Mouse (Mus musculus): ENCODE results near the gene 4430402I18Rik. TPM values are rescaled to one million over a fixed set of nuclear protein-coding genes. Genes with fewer than 3 reads are reported as not detected.
"Not testable (repeated sequence)": the region's sequence is repeated elsewhere in the genome, so short reads cannot be mapped to it uniquely, and the experiment has no call there.

Gene 4430402I18Rik
- 0.12 TPM in 1 of 2 replicates, not detected in the other for total RNA-seq (2015)
- 0.21 TPM in 1 of 2 replicates, not detected in the other for total RNA-seq (2017)

DNA sequence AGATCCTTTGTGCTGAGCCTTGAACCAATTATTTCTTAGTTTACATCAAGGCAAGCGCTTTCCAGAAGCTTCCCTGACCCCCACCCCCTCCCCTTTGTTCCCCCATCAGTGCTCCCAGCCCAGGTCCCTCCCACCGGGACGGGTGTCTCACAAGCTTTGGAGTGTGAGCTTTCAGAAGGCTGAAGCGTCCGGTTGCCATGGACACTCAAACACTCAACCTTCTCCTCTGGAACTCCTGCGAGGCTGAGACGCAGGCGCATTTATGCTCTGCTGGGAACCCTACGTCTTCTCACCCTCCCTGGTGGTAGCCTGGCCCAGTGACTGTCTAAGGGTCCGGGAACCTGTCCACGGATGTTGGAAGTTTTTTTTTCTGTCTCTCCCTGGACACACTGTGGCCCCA lies at the start of gene 4430402I18Rik:
Gene 4430402I18Rik (minus strand): TSS at position 149 of the 400 bp plus-strand sequence.
- no peak for ATAC-seq (replicated peaks; ENCODE audit: poor library complexity)

DNA sequence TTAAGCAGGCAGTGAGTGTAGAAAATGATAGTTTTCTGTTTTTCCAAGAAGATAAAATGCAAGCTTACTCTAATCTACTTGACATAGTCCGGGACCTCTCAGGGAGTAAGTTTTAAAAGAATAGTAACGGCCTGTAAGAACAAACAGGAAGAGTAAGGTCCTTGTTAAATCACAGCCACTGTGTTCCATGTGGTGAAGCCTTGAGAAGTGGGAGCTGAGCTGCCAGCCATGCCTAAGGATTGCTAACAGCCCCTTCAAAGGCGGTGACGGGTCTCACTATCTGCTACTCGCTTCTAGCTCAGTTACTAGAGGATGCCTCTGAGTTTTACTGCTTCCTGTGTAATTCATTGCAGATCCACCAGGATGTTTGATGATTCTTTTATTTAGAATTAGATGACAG lies 49.2 kb upstream of the 4430402I18Rik start:
- ATAC-seq (replicated peaks; ENCODE audit: poor library complexity) = no peak

DNA sequence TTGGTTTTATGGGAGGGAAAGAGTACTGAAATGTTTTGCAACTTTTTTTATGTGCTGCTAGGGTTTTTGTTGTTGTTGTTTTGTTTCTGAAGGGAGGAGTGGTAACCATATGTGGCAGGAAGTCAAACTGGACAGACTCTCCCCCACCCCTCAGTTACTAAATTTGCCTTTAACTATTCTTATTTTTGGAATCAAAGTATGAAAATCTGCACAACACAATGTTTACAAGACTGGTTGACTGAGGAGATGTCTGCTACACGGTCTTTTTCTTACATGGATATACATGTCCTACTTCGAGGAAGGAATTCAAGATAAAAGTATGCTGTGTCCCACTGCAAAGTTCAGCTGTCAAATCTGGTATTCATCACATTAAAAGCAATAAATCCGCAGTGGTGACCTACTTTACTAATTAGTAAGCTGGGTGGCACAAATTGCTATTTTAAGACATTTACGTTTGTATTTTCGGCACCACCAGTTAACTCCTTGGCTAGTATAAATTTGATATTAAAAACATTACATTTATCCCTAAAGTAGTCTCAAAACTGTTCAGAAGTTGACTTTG lies 48.7 kb upstream of the 4430402I18Rik start:
- ATAC-seq (replicated peaks; ENCODE audit: poor library complexity) = no peak

DNA sequence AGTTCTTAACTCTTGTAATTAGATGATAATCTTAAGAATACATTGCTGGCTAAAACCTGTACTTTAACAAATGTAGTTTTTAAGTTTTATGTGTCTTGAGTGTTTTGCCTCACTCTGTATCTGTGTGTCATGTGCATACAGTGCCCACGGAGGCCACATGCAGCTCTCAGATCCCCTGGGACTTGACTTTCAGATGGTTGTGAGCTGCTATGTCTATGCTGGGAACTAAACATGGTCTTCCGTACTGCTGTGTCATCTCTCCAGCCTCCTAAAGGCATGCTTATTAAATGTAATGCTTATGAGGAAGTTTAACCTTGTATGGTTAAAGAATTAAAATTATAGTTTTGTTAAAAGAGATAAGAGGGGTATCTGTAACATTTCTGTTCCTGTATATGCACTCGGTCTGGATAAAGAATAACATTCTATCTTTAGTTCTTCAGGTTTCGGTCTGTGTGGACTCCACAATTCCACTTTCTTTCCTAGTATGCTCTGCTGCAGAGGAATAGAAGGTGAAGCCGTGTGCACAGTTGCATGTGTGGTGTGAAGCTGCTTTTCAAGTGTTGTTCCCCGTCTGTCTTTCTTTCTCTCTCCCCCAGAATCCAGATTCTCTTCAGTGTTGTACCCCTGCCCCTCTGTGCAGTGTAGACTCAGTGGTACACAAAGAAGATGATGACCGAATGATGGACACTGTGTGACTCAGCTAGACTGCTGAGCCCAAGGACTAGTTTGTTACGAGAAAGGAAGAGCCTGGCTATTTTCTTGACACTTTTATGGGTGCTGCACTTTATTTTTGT lies 48.0 kb upstream of the 4430402I18Rik start:
- ATAC-seq (replicated peaks; ENCODE audit: poor library complexity) = no peak

DNA sequence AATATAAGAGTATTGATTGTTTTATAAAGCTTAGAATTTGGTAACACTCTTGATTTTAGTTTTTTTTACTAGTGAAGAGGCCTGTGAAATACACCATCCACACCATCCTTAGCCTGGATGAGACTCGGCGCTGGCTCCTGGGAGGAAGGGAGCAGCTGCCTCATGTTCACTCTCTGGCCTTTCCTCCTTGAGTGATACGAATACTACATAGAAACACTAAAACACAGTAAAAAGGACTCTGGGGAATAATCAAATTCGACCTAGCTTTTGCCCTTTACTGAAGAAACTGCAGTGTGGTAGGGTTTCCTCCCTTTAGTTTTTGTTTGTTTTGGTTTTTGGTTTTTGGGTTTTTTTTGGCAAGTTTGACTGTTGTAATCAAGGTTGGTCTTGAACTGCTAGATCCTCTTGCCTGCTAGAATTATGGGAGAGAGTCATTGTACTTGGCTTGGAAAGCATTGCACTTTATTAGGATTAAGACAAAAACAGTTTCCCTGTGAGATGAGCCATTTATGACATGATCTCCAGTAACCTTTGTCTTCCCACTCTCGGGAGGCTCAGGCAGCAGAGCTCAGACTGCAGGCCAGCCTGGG lies 47.0 kb upstream of the 4430402I18Rik start:
- no peak for ATAC-seq (replicated peaks; ENCODE audit: poor library complexity)

DNA sequence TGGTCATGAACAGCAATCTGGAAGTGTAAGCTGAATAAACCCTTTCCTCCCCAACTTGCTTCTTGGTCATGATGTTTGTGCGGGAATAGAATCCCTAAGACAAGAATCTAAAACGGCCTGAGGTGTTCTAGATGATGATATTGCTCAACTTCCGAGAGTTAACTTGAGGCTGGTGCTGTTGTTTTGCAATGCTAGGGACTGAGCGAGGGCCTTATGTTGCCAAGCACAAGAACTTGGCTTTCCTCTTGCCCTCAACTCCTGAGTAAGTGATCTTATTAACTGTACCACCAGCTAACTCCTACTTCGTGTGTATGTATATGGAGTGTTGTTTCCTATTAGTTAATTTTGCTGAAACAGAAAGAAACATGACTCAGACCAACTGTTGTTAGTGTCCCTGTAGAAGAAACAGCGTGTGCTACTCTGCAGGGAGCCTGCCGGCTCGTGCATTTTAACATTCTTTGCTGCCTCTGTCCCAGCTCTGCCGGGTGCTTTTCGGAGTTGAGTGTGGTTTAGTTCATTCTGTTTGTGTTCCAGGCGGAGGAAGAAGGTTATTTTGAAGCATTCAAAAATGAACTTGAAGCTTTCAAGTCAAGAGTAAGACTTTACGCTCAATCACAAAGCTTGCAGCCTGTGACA lies 43.9 kb upstream of the 4430402I18Rik start:
- peak; percentile 52 for ATAC-seq (replicated peaks; ENCODE audit: poor library complexity)

DNA sequence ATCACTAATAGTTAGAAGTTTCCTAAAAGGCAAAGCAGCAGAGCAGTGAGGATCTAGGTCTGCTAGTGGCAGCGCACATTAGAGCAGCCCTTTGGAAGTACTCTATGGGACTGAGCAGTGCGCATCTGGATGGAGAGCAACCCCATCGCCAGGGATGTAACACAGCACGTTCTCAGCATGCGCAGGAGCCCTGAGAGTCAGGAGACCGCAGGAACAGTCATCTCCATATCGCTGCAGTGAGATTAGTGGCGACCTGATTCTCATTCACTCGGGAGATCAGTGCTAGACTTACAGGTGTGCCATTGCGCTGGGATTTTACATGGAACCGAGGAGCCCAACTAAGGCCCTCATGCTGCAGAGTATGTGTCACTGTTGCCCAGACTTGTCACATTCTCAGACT lies 41.4 kb upstream of the 4430402I18Rik start:
- no peak for ATAC-seq (replicated peaks; ENCODE audit: poor library complexity)

DNA sequence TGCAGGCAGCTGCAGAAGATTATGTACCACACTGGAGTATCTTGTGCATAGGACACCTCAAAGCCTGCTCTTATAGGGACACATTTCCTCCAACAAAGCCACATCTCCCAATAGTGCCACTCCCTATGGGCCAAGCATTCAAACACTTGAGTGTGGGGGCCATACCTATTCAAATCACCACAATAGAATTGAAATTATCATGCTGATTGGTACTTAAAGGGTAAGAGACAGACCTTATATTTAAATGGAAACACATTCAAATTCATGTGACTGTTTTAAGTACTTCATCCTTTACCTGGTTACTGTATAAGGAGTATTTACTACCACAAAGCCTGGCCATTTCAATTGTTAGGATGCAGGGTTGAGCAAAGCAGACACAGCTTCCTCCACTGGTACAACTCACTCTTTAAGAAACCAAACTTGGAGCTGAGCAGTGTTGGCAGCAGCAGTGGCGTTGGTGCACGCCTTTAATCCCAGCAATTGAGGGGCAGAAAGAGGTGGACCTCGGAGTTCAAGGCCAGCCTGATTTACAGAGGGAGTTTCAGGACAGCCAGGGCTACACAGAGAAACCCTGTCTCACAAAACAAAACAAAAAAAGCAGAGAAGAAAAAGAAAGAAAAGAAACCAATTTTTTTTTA lies 40.6 kb upstream of the 4430402I18Rik start:
- no peak for ATAC-seq (replicated peaks; ENCODE audit: poor library complexity)

DNA sequence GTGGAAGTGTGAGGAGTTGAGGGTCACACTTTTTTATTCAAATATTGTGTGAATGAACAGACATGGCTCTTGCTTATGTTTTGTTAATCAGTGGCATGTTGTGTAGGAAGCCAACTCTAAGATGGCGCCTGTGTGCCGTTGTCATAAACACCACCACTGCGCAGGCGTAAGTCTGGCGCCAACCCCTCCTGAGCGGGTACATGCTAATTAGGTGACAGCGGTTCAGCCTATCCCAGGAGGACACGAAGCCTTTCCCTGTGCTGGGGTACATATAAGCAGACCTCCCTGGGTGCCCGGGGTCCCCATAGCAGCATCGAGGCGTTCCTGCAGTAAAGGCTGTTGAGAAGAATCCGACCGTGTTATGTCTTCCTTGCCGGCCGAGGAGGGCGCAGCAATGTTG lies 32.7 kb upstream of the 4430402I18Rik start:
- not testable (repeated sequence) for ATAC-seq (replicated peaks; ENCODE audit: poor library complexity)

DNA sequence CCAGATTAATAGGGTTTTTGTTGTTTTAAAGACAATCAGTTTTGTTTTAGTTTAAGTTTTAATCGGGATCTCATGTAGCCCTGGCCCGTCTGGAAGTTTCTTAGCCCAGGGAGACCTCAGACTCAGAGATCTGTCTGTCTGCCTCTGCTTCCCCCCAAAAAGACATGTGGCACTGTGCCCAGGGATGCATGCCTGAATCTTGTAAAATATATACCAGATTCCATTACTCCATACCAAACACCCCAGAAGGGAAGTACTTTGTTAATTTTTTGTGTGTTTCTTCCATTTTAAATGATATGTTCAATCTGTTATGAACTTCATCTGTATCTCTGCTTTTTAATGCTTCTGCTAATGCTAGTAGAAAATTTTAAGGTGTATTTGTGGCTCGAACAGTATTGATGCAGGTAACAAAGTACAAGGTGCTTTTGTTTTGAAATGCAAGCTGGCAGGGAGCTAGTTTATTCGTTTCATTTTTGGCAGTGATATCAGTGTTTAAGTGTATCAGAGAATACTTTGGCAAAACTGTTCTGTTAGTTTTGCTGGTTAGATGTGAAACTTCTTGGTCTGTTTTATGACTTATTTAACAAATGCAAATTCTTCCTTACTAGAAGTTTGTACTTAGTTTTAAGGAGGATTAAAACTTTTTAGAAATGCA lies 30.5 kb upstream of the 4430402I18Rik start:
- no peak for ATAC-seq (replicated peaks; ENCODE audit: poor library complexity)

DNA sequence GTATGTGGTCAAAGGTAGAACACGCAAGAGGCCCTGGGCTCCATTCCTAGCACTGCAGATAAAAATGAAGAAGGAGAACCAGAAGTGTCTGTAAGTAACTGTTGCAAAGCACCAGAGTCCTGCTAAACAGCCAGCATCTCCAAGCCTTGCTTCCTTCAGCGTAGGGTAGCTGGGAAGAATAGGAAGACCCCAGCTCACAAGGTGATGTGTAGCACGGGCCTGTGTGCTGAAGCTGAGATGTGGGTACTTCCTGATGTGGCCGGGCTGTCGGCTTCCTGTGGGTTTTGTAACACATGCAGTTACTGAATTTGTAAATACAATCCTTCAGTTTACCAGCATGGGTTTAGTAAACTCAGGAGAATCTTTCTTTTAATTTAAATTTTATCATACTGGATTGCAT lies 27.8 kb upstream of the 4430402I18Rik start:
- ATAC-seq (replicated peaks; ENCODE audit: poor library complexity) = no peak

DNA sequence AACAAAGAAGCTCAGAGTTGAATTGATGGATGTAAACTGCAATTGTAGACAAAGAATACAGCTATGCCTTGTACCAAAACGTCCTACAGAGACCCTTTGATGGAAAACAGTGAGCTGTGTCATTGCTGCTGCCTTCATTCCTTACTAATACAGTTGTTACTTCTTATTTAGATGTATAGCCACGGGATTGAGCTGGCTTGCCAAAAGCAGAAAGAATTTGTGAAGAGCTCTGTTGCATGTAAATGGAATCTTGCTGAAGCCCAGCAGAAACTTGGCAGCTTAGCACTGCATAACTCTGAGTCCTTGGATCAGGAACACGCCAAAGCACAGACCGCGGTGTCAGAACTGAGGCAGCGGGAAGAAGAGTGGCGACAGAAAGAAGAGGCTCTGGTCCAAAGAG lies 27.3 kb upstream of the 4430402I18Rik start:
- ATAC-seq (replicated peaks; ENCODE audit: poor library complexity) = no peak

DNA sequence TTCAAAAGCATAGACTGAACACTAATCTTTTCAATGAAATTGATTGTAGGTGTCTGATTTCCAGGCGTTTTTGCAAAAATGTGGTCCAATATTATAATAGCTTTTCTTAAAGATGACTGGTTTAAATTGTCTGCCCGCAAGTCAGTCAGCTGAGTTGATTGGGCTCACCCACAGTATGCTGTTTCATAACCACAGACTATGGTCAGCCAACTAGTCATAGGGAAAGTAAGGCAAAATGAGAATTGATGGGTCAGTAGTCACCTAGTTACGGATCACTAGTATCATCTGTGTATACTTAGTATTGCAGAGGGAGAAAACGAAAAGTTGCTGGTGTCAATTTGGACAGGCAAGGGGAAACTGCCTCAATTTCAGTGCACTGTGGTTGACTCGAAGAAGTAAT lies 23.8 kb upstream of the 4430402I18Rik start:
- ATAC-seq (replicated peaks; ENCODE audit: poor library complexity) = no peak

DNA sequence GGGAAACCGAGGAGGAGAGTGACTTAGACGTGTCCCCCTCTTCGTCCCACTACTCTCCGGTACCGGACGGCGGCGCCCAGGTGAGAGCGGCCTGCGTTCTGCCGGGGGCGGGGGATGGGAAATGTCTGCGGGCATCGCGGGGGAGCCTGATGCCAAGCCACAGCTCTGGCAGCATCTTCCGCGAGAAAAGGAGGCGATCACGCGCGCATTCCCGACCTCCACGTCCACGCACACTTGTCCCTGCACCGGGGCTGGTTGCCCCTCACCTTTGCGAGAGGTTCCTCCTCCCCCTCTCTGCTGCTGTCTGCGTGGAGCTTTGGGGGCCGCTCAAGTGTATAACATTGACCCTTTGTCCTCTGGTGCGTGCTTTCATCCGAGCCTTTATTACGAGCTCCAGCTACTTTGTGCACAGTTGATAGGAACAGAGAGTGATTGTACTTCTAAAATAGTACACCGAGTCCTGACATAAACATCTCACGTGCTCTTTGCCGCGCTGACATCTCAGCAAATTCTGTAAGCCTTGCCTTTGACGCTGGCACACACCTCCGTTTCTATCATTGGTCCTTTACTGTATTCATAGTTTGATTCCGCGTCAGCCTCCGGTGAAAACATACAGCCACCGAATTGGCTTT lies 23.1 kb upstream of the 4430402I18Rik start:
- peak; percentile 26; the same call in 1 of the 2 replicates for ATAC-seq (replicated peaks; ENCODE audit: poor library complexity)

DNA sequence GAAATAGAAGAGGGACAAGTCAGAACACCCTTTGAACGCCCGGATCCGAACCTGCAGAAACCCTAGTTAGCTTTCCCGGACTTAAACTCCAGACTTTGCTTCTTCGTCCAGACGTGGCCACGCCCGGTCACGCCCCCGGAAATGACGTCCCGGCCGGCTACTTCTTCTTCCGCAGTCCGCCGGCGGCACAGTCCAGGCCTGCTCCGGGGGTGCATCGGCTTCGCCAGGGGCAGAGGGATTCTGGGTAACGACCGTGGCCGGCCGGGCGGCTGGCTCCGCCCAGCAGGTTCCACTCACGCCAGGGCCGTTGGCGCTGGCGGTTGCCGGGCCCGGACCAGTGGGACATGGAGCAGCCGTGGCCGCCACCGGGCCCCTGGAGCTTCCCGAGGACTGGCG lies 22.6 kb upstream of the 4430402I18Rik start, which contains the start of gene Cdc37l1:
Gene Cdc37l1 (plus strand): TSS at position 159 of the 396 bp plus-strand sequence.
- ATAC-seq (replicated peaks; ENCODE audit: poor library complexity) = peak; percentile 98

DNA sequence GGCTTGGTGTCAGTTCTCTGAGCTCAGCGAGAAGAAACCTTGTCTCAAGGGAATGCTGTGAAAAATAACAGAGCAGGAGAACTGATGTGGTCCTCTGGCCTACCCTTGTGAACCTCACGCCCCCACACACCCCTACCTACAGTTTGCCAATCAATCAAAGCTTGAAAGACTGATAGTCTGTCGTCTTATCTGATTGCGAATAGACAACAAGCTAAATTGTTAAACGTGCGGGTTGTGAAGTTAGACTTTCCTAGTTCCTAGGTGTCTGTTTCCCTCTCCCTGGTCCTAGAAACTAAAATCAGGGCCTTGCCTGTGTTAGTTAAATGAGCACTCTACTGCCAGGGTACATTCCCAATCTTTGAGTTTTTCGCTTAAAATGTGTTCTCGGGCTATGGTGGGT lies 21.9 kb upstream of the 4430402I18Rik start:
- no peak for ATAC-seq (replicated peaks; ENCODE audit: poor library complexity)

DNA sequence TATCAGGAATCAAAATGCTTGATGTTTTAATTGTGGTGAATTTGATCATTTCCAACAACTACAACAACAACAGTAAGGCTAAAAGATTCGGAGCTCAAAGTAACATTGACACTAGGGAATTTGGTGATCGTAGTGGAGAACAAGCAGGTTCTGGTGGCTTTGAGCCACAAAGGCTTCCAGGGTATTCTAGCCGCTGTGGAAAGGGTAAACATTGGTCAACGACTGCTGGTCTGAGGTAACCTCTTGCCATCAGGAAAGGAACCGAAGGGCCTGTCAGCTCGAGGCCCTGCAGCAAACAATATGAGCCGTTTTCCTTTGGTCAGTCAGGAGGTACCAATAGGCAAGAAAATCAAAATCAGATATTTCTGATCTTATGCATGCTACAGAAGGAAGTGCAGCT lies 15.0 kb upstream of the 4430402I18Rik start:
- no peak for ATAC-seq (replicated peaks; ENCODE audit: poor library complexity)

DNA sequence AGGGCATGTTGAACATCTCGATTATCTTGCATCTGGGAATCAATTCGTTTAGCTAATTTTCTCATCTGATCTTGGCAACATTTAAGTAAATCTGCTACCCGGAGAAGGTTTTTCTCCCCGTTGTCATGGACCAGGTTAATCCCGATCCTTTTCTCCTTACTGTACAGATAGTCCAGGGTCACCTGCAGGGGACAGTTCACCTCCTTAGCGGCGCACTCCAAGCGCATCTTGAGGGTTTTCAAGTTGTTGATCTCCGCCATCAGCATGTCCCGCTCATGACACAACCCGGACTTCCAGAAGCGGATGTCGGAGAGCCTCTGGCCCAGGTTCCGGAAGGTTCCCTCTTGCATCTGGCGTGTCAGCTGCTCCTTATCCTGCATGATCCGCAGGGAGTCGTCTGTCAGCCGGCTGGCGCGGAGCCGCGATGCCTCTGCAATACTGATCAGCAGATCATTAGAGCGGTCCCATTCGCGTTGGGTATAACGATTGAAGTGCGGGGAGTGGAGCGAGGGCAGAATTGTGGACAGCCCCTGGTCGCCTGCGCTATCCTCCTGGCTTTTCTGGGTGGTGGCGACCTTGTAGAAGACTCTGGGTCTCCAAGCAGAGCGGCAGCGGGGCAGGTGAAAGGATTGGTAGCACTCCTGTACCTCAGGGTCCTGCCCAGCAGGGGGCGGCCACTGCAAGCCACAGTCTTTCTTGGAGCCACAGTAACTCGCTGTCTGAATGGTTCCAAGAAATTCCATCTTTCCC lies 7.4 kb upstream of the 4430402I18Rik start:
- peak; percentile 97 for ATAC-seq (replicated peaks; ENCODE audit: poor library complexity)

DNA sequence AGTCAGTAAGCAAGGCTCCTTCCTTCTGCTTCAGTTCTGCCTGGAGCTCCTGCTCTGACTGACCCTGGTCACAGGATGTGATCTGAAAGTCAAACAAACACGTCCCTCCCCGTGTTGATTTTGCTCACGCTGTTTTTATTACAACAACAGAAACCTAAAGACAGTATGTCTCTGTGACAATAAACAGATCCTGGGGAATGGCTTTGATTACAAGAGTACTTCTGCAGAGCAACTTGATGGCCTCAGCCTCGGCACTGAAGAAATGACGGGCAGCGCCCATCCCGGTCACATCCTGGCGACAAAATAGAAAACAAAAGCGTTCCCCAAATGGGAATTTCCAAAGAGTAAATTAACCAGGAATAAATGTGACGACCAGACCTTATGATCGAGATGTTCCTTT lies 2.7 kb upstream of the 4430402I18Rik start:
- ATAC-seq (replicated peaks; ENCODE audit: poor library complexity) = no peak
